Mouse (Mus musculus) kidney, embryonic 15.5 days (tissue): ENCODE results near the gene Arglu1. TPM values are rescaled to one million over a fixed set of nuclear protein-coding genes. Genes with fewer than 3 reads are reported as not detected.

Source experiments
- ATAC-seq: fragments of 200-750 bp; cut with Nextera tagmentation; replicated peaks from 2 replicates; pipeline ENCODE4 v1.8.0; 2017; ENCODE audit warnings: moderate TSS enrichment; ENCODE audit not compliant: low FRiP score
- H3K27ac ChIP-seq: fragments of 300-500 bp; sonication (generic); 2 replicates; pipeline ENCODE4 v1.5.1; 2015; ENCODE audit warnings: mild to moderate bottlenecking, inconsistent platforms
- H3K27me3 ChIP-seq: fragments of 300-500 bp; sonication (generic); 2 replicates; pipeline ENCODE4 v1.6.1; 2015; ENCODE audit warnings: inconsistent platforms
- H3K36me3 ChIP-seq: fragments of 300-500 bp; sonication (generic); 2 replicates; pipeline ENCODE4 v1.6.1; 2015; ENCODE audit warnings: inconsistent platforms
- H3K4me1 ChIP-seq: fragments of 300-500 bp; sonication (generic); 2 replicates; pipeline ENCODE4 v1.6.1; 2015; ENCODE audit warnings: inconsistent platforms
- H3K4me2 ChIP-seq: fragments of 300-500 bp; sonication (generic); 2 replicates; pipeline ENCODE4 v1.6.1; 2015; ENCODE audit warnings: moderate library complexity, mild to moderate bottlenecking, inconsistent platforms
- H3K4me3 ChIP-seq: fragments of 300-500 bp; sonication (generic); replicated peaks from 2 replicates; pipeline ENCODE4 v1.5.1; 2015; ENCODE audit warnings: mild to moderate bottlenecking, inconsistent platforms
- H3K9ac ChIP-seq: fragments of 300-500 bp; sonication (generic); 2 replicates; pipeline ENCODE4 v1.6.1; 2015; ENCODE audit warnings: mild to moderate bottlenecking, inconsistent platforms
- H3K9me3 ChIP-seq: fragments of 300-500 bp; sonication (generic); replicated peaks from 2 replicates; pipeline ENCODE4 v1.6.1; 2016; ENCODE audit warnings: inconsistent platforms
- WGBS: fragments of 180-500 bp; shearing (Covaris S2); methylation state at CpG from one replicate; pipeline ENCODE4 v1.1.7; 2015; ENCODE audit warnings: mixed read lengths; 5-methylcytosine and 5-hydroxymethylcytosine counted together
- polyA plus RNA-seq: library from polyadenylated mRNA; unstranded; fragments of >200 nt; fragmentation: Nextera tagmentation; extraction: Ambion mirVana; gene quantifications from 2 replicates; pipeline ENCODE4 v1.2.1, GENCODE M21; 2015

Arglu1 gene
- polyA plus RNA-seq, 1 experiment from 2014 or later: 146 TPM

- no peak for ATAC-seq
- Histone ChIP-seq H3K27me3 (no peaks in the 10 kb centered on the region), H3K9ac (peak overlapping the region; percentile 31), H3K4me3 (peak overlapping the region; percentile 86), H3K4me2 (peak overlapping the region; percentile 83), H3K36me3 (0 out of 2 replicates have a peak, but pooled peaks cover 3% of the 10 kb centered on the region), H3K9me3 (no peaks in the 10 kb centered on the region), H3K4me1 (peaks cover 45% of the 10 kb centered on the region), H3K27ac (peak overlapping the region; percentile 41; the same call in 1 of the 2 replicates)
- WGBS: 30% methylated on average over 14 of the region's 14 CpGs
These were observed 33.5 kb downstream of the Arglu1 start for GRCm38 (mm10) chr8:8656578-8657441.

- 0 out of 2 replicates have a peak overlapping the region, but pooled peaks have one; percentile 1 for H3K9ac ChIP-seq
- H3K36me3 ChIP-seq: 0 out of 2 replicates have a peak, but pooled peaks cover 3% of the 10 kb centered on the region
- H3K4me1 ChIP-seq: peaks cover 50% of the 10 kb centered on the region
- peak overlapping the region; percentile 86 for H3K4me3 ChIP-seq
- no peak for ATAC-seq
- WGBS: 46% methylated on average over 24 of the region's 24 CpGs
- no peak overlapping the region for H3K27ac ChIP-seq
- no peaks in the 10 kb centered on the region for H3K27me3 ChIP-seq
- no peaks in the 10 kb centered on the region for H3K9me3 ChIP-seq
- H3K4me2 ChIP-seq: peak overlapping the region; percentile 83
These were observed 34.7 kb downstream of the Arglu1 start for GRCm38 (mm10) chr8:8655346-8656340.

- Histone ChIP-seq H3K9me3 (no peaks in the 10 kb centered on the region), H3K36me3 (peaks cover 8% of the 10 kb centered on the region; the same call in 1 of the 2 replicates), H3K4me1 (peaks cover 54% of the 10 kb centered on the region), H3K27ac (no peak overlapping the region), H3K4me3 (peak overlapping the region; percentile 15), H3K27me3 (no peaks in the 10 kb centered on the region), H3K4me2 (peak overlapping the region; percentile 83), H3K9ac (0 out of 2 replicates have a peak overlapping the region, but pooled peaks have one; percentile 7)
- ATAC-seq: no peak
- 39% methylated on average over 12 of the region's 12 CpGs for WGBS
These were observed 36.3 kb downstream of the Arglu1 start for GRCm38 (mm10) chr8:8653906-8654489.

- 58% methylated on average over 5 of the region's 5 CpGs for WGBS
- Histone ChIP-seq H3K27me3 (no peaks in the 10 kb centered on the region), H3K4me3 (peak overlapping the region; percentile 15; the same call in 1 of the 2 replicates), H3K4me1 (peaks cover 59% of the 10 kb centered on the region), H3K9me3 (no peaks in the 10 kb centered on the region), H3K36me3 (peaks cover 8% of the 10 kb centered on the region; the same call in 1 of the 2 replicates), H3K27ac (no peak overlapping the region), H3K9ac (no peak overlapping the region), H3K4me2 (peak overlapping the region; percentile 83)
- no peak for ATAC-seq
These were observed 37.0 kb downstream of the Arglu1 start for GRCm38 (mm10) chr8:8653343-8653742.

- Histone ChIP-seq H3K4me3 (no peak overlapping the region), H3K4me1 (peaks cover 59% of the 10 kb centered on the region), H3K27ac (no peak overlapping the region), H3K4me2 (peak overlapping the region; percentile 31; the same call in 1 of the 2 replicates), H3K36me3 (peaks cover 8% of the 10 kb centered on the region; the same call in 1 of the 2 replicates), H3K9me3 (no peaks in the 10 kb centered on the region), H3K27me3 (no peaks in the 10 kb centered on the region), H3K9ac (no peak overlapping the region)
- ATAC-seq: no peak
- 86% methylated on average over 4 of the region's 4 CpGs for WGBS
These were observed 37.9 kb downstream of the Arglu1 start for GRCm38 (mm10) chr8:8652388-8652787.

- no peak overlapping the region for H3K27ac ChIP-seq
These were observed 40.4 kb downstream of the Arglu1 start for GRCm38 (mm10) chr8:8649944-8650343.

GRCm38 (mm10) chr8:8649536-8649935, 40.8 kb downstream of the Arglu1 start:
- ATAC-seq: no peak
- H3K27me3 ChIP-seq: no peaks in the 10 kb centered on the region
- peak overlapping the region; percentile 15; the same call in 1 of the 2 replicates for H3K4me2 ChIP-seq
- no peaks in the 10 kb centered on the region for H3K9me3 ChIP-seq
- no peak overlapping the region for H3K4me3 ChIP-seq
- H3K9ac ChIP-seq: no peak overlapping the region
- H3K27ac ChIP-seq: no peak overlapping the region
- 76% methylated on average over 3 of the region's 3 CpGs for WGBS
- H3K36me3 ChIP-seq: peaks cover 5% of the 10 kb centered on the region; the same call in 1 of the 2 replicates
- H3K4me1 ChIP-seq: peaks cover 60% of the 10 kb centered on the region

More at GRCm38 (mm10) chr8:8649944-8650343, 40.4 kb downstream of the Arglu1 start:
- no peak overlapping the region for H3K4me3 ChIP-seq
- H3K36me3 ChIP-seq: peaks cover 5% of the 10 kb centered on the region; the same call in 1 of the 2 replicates
- peaks cover 60% of the 10 kb centered on the region for H3K4me1 ChIP-seq
- no peak overlapping the region for H3K9ac ChIP-seq
- no peak for ATAC-seq
- H3K9me3 ChIP-seq: no peaks in the 10 kb centered on the region
- peak overlapping the region; percentile 15; the same call in 1 of the 2 replicates for H3K4me2 ChIP-seq
- WGBS: 67% methylated on average over 8 of the region's 8 CpGs
- H3K27me3 ChIP-seq: no peaks in the 10 kb centered on the region

- H3K4me2 ChIP-seq: no peak overlapping the region
- WGBS: 58% methylated on average over 7 of the region's 7 CpGs
- ATAC-seq: no peak
- H3K27me3 ChIP-seq: no peaks in the 10 kb centered on the region
- peaks cover 54% of the 10 kb centered on the region for H3K4me1 ChIP-seq
- H3K9ac ChIP-seq: no peak overlapping the region
- no peak overlapping the region for H3K27ac ChIP-seq
- H3K9me3 ChIP-seq: no peaks in the 10 kb centered on the region
- H3K4me3 ChIP-seq: no peak overlapping the region
- peaks cover 5% of the 10 kb centered on the region; the same call in 1 of the 2 replicates for H3K36me3 ChIP-seq
These were observed 41.6 kb downstream of the Arglu1 start for GRCm38 (mm10) chr8:8648686-8649085.

- H3K36me3 ChIP-seq: peaks cover 5% of the 10 kb centered on the region; the same call in 1 of the 2 replicates
- H3K27me3 ChIP-seq: no peaks in the 10 kb centered on the region
- WGBS: 52% methylated on average over 7 of the region's 7 CpGs
- H3K9me3 ChIP-seq: no peaks in the 10 kb centered on the region
- no peak overlapping the region for H3K9ac ChIP-seq
- H3K4me2 ChIP-seq: no peak overlapping the region
- peak; percentile 34 for ATAC-seq
- no peak overlapping the region for H3K27ac ChIP-seq
- peaks cover 49% of the 10 kb centered on the region for H3K4me1 ChIP-seq
- H3K4me3 ChIP-seq: no peak overlapping the region
These were observed 42.5 kb downstream of the Arglu1 start for GRCm38 (mm10) chr8:8647824-8648223.

- ATAC-seq: 0 out of 2 replicates have a peak, but pooled peaks have one; percentile 13
- 55% methylated on average over 3 of the region's 3 CpGs for WGBS
- no peak overlapping the region for H3K27ac ChIP-seq
These were observed 43.0 kb downstream of the Arglu1 start for GRCm38 (mm10) chr8:8647319-8647718.

More at GRCm38 (mm10) chr8:8647319-8647718, 43.0 kb downstream of the Arglu1 start:
- Histone ChIP-seq H3K36me3 (peaks cover 5% of the 10 kb centered on the region; the same call in 1 of the 2 replicates), H3K27me3 (no peaks in the 10 kb centered on the region), H3K9me3 (no peaks in the 10 kb centered on the region), H3K4me3 (no peak overlapping the region), H3K4me2 (no peak overlapping the region), H3K4me1 (peaks cover 44% of the 10 kb centered on the region), H3K9ac (no peak overlapping the region)
